Mouse (Mus musculus): ENCODE measurements around the gene Chd3. TPM values are rescaled to one million over a fixed set of nuclear protein-coding genes. Genes with fewer than 3 reads are reported as not detected.
A peak's percentile ranks its signal among the peaks of the same experiment; 100 is the strongest.

Chd3 gene
- polyA plus RNA-seq (2012; rRNA removed): 13.7 and 14.3 TPM in 2 replicates
- 1.9 and 2.4 TPM in 2 replicates for polyA plus RNA-seq (2014; fragmentation: Nextera tagmentation; extraction: Ambion mirVana)

DNA sequence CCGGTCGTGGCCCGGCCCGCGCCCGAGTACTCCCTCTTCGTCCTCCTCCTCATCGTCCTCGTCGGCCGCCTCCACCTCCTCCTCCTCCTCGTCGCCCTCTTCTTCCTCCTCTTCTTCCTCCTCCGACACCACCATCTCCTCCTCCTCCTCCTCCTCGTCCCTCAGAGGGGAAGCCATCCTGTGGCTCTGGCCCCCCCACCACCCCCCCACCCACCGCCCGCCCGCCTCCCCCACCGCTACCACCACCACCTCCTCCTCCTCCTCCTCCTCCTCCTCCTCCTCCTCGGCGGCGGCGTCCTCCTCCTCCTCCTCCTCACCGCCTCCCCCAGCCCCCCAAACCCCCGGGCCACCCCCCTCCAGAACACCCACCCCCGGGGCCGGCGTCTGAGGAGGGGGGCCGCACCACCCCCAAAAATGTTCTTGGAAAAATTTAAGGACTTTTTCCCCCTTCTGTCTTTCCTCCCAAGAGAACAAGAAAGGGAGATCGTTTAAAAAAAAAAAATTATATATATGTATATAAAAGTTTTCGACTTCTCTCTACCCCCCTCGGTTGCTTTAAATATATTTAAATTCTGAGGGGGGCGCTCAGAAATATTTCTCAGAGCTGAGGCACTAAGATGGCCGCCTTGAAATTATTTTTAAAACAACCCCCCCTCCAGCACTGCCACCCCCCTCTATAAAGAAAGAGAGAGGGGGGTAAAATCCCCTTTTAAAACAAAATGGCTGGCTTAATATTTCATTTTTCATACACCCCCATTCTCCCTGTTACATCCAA, at the start of gene Chd3:
Chd3 (minus strand) TSS at position 192 of the 775 bp plus-strand sequence.
- Histone ChIP-seq H3K4me2 (ENCODE audit: low read depth) (peak within 1 kb of the TSS; percentile 89), H3K27ac (peak within 1 kb of the TSS; percentile 30; the same call in 1 of the 2 replicates), H3K9ac (replicated peaks) (peak within 1 kb of the TSS; percentile 85), H3K27me3 (ENCODE audit: control insufficient read depth, insufficient read depth, low read length) (peaks cover 35% of the 10 kb centered on the region), H3K4me3 (ENCODE audit: insufficient read depth in 1 of 2, low read depth in 2 of 2, low read length in 2 of 2) (peak within 1 kb of the TSS; percentile 73 to 77), H3K9me3 (ENCODE audit: control insufficient read depth, low read length) (no peaks in the 10 kb centered on the region), H3K36me3 (replicated peaks; ENCODE audit: control insufficient read depth, insufficient read depth, low read depth) (no peaks in the 10 kb centered on the region), H3K4me1 (replicated peaks; ENCODE audit: control insufficient read depth in 2 of 2, insufficient read depth in 2 of 2, low read length in 1 of 2) (peaks cover 55 to 57% of the 10 kb centered on the region in 2 experiments)
- TF ChIP-seq CTCF (IDR thresholded peaks at IDR 0.05; ENCODE audit: low read depth) (no peak), EP300 (IDR thresholded peaks at IDR 0.05; ENCODE audit: low read depth) (no peak)
- WGBS (ENCODE audit: insufficient replicate concordance): 5% methylated on average over 20 of the region's 34 CpGs
- DNase-seq (ENCODE audit: low read depth in 3 of 3, low spot score in 3 of 3) (no peak), ATAC-seq (ENCODE audit: insufficient read depth) (no peak)

DNA sequence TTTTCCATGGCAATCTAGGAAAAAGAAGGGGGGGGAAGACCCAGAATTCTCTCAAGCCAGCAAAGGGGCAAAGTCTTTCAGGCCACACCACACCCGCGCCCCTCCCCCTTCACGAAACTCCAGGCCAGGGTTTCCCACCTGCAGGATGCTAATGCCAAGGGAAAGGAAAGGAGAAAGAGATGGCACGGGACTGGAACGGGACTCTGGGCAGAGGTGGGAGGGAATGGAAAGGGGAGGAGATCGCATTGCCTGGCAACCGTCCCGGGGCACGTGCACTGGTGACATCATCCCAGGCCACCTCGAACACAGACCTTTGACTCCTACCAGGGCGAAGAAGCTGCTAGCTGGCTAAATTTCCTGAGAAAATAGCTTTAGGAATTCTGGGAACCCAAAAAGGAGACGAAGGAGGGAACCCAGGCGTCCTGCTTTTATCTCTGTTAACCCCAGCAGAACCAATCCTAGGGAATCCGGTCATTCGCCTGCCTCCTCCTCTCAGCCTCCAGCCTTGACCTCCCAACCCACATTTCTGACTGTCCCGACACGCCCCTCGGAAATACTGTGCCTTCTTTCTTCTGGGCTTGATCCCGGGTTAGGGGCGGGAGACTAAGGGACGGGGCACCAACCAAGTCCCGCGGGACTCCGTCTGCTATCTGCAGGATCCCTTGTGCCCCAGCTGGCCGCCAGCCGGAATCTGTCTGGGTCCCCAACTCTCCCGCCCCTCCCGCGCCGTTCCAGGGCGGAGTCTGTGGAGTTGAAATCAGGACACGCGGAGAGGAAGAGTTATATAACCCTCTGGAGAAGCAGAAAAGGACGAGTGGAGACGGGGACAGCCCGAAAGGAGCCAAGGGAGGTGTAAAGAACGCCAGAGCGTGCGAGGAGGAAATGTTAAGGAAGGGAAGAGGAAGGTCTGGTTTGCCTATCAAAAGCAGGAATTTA, 48.5 kb upstream of the Chd3 start:
- peak in 1 of 3 experiments; percentile 69 for DNase-seq (ENCODE audit: low read depth in 3 of 3, low spot score in 3 of 3)
- peak overlapping the region; percentile 80 for H3K4me2 ChIP-seq (ENCODE audit: low read depth)
- peak overlapping the region; percentile 54 for H3K9ac ChIP-seq (replicated peaks)
- H3K9me3 ChIP-seq (ENCODE audit: control insufficient read depth, low read length): no peaks in the 10 kb centered on the region
- H3K27me3 ChIP-seq (ENCODE audit: control insufficient read depth, insufficient read depth, low read length): peaks cover 36% of the 10 kb centered on the region
- peaks cover 21 to 54% of the 10 kb centered on the region in 2 experiments for H3K4me1 ChIP-seq (replicated peaks; ENCODE audit: control insufficient read depth in 2 of 2, insufficient read depth in 2 of 2, low read length in 1 of 2)
- peak overlapping the region; percentile 9; the same call in 1 of the 2 replicates for H3K27ac ChIP-seq
- TF ChIP-seq CTCF (IDR thresholded peaks at IDR 0.05; ENCODE audit: low read depth) (no peak), EP300 (IDR thresholded peaks at IDR 0.05; ENCODE audit: low read depth) (no peak)
- peak overlapping the region; percentile 33 to 49 for H3K4me3 ChIP-seq (ENCODE audit: insufficient read depth in 1 of 2, low read depth in 2 of 2, low read length in 2 of 2)
- ATAC-seq (ENCODE audit: insufficient read depth): peak; percentile 14
- no peaks in the 10 kb centered on the region for H3K36me3 ChIP-seq (replicated peaks; ENCODE audit: control insufficient read depth, insufficient read depth, low read depth)
- WGBS (ENCODE audit: insufficient replicate concordance): 1% methylated on average over 39 of the region's 39 CpGs

DNA sequence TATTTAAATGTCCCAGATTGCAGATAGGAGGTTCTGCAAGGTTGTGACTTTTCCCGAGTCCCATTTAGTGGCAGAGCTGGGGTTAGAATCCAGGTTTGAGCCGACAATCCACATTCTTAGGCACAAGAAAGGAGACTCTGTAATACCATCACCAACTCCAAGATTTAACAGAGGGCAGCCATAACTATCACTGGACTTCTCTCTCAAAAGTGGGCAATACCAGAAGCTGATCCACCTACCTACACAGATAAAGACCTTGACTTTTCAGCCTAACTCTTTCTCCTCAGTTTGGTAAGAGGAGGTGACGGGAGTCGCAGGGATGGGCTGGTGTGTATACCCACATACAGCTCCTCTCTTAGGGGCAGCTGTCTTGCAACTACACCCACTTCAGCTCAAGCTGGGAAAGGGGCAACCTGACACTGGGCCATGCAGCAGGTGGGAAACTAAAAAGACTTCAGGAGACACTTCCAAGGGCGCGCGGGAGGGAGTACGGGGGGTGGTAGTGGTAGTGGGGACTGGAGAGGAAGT, 47.8 kb upstream of the Chd3 start:
- H3K4me3 ChIP-seq (ENCODE audit: insufficient read depth in 1 of 2, low read depth in 2 of 2, low read length in 2 of 2): 0 out of 4 replicates have a peak overlapping the region, but pooled peaks of 1 of the 2 experiments have one; percentile 11
- peaks cover 21 to 60% of the 10 kb centered on the region in 2 experiments for H3K4me1 ChIP-seq (replicated peaks; ENCODE audit: control insufficient read depth in 2 of 2, insufficient read depth in 2 of 2, low read length in 1 of 2)
- peak overlapping the region; percentile 80 for H3K4me2 ChIP-seq (ENCODE audit: low read depth)
- H3K9me3 ChIP-seq (ENCODE audit: control insufficient read depth, low read length): no peaks in the 10 kb centered on the region
- DNase-seq (ENCODE audit: low read depth in 3 of 3, low spot score in 3 of 3): no peak
- 25% methylated on average over 8 of the region's 8 CpGs for WGBS (ENCODE audit: insufficient replicate concordance)
- no peak overlapping the region for H3K27ac ChIP-seq
- TF ChIP-seq CTCF (IDR thresholded peaks at IDR 0.05; ENCODE audit: low read depth) (no peak), EP300 (IDR thresholded peaks at IDR 0.05; ENCODE audit: low read depth) (no peak)
- no peaks in the 10 kb centered on the region for H3K36me3 ChIP-seq (replicated peaks; ENCODE audit: control insufficient read depth, insufficient read depth, low read depth)
- peaks cover 30% of the 10 kb centered on the region for H3K27me3 ChIP-seq (ENCODE audit: control insufficient read depth, insufficient read depth, low read length)
- ATAC-seq (ENCODE audit: insufficient read depth): no peak
- no peak overlapping the region for H3K9ac ChIP-seq (replicated peaks)

DNA sequence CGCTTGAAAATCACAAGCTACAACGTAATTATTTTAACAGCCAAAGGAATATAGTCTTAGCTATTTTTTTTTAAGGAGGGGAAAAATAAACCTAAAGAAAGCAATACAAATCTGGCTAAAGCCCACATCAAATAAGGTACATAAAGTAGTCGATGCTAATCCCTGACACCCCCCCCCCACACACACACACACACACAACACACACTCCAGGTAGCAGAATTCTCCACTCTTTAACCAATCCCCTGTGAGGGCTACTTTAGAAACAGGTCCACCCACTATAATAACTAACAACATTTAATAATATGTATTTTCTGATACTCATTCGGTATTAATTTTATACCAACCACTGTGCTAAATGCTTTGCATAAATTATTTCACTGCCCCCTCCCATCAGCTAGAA, 47.3 kb upstream of the Chd3 start:
- ATAC-seq (ENCODE audit: insufficient read depth) (no peak), DNase-seq (ENCODE audit: low read depth in 3 of 3, low spot score in 3 of 3) (no peak)
- Histone ChIP-seq H3K36me3 (replicated peaks; ENCODE audit: control insufficient read depth, insufficient read depth, low read depth) (no peaks in the 10 kb centered on the region), H3K9ac (replicated peaks) (no peak overlapping the region), H3K4me2 (ENCODE audit: low read depth) (peak overlapping the region; percentile 80), H3K27ac (no peak overlapping the region), H3K27me3 (ENCODE audit: control insufficient read depth, insufficient read depth, low read length) (peaks cover 26% of the 10 kb centered on the region), H3K9me3 (ENCODE audit: control insufficient read depth, low read length) (no peaks in the 10 kb centered on the region), H3K4me3 (ENCODE audit: insufficient read depth in 1 of 2, low read depth in 2 of 2, low read length in 2 of 2) (peak overlapping the region in 1 of 2 experiments; percentile 16; a peak in 1 of 4 replicates), H3K4me1 (replicated peaks; ENCODE audit: control insufficient read depth in 2 of 2, insufficient read depth in 2 of 2, low read length in 1 of 2) (peaks cover 24 to 63% of the 10 kb centered on the region in 2 experiments)
- TF ChIP-seq EP300 (IDR thresholded peaks at IDR 0.05; ENCODE audit: low read depth) (no peak), CTCF (IDR thresholded peaks at IDR 0.05; ENCODE audit: low read depth) (no peak)
- WGBS (ENCODE audit: insufficient replicate concordance): 10% methylated on average over 4 of the region's 4 CpGs

All from liver, embryonic 14.5 days (tissue).